23 mouse cellular contexts compared by ENCODE assay signal in the genomic region with DNA sequence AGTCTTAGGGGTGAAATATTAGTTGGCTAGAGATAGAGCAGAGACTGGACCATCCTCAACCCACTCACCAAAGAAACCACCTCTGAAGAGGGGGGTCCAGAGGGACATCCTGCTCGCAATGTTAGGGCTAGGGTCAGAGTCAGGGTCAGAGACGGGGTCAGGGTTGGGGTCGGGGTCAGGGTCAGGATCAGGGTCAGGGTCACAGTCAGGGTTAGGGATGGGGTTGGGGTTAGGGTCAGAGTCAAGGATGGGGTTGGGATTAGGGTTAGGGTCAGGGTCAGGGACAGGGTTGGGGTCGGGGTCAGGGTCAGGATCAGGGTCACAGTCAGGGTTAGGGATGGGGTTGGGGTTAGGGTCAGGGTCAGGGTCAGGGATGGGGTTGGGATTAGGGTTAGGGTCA.
"Had no signal": no experiment of that assay in that cellular context is flagged by ENCODE, and none has a peak within 500 bp of the region (broad histone marks: within the 10 kb centered on the region; RNA-seq: fewer than 3 reads in every experiment).

No protein-coding gene starts in this region.

- H3K27ac ChIP-seq: gastrocnemius, adult 2 months; heart, embryonic 10.5 days; hindbrain, embryonic 10.5 days; hindbrain, embryonic 12.5 days; hindbrain, embryonic 14.5 days; intestine, embryonic 15.5 days; layer of hippocampus, adult 2 months; left cerebral cortex, adult 2 months; liver, embryonic 13.5 days; liver, embryonic 15.5 days had no signal

- H3K27me3 ChIP-seq: hindbrain, embryonic 12.5 days; intestine, embryonic 15.5 days; liver, embryonic 13.5 days; liver, embryonic 15.5 days had no signal

- ATAC-seq: hindbrain, embryonic 16.5 days; inflammation-experienced regulatory T-cells, adult 6 months; intestine, embryonic 15.5 days; intestine, postnatal 0 days had no signal

- H3K4me2 ChIP-seq: hindbrain, embryonic 12.5 days; hindbrain, embryonic 14.5 days; intestine, embryonic 15.5 days; liver, embryonic 13.5 days; liver, embryonic 15.5 days had no signal

- H3K9ac ChIP-seq: hindbrain, embryonic 12.5 days; hindbrain, embryonic 14.5 days; intestine, embryonic 15.5 days; liver, embryonic 13.5 days; liver, embryonic 15.5 days had no signal

- H3K36me3 ChIP-seq: heart, embryonic 10.5 days; hindbrain, embryonic 10.5 days; hindbrain, embryonic 12.5 days; intestine, embryonic 15.5 days; liver, embryonic 13.5 days; liver, embryonic 15.5 days had no signal

- H3K4me1 ChIP-seq: heart, embryonic 10.5 days; intestine, embryonic 15.5 days had no signal

- DNase-seq: gastrocnemius, adult 2 months; gastrocnemius, postnatal 10 days; gastrocnemius, postnatal 25 days; heart, postnatal 10 days; heart, postnatal 4 days; kidney, adult 18-20 months; kidney, adult 8-10 months; kidney, postnatal 10 days; kidney, postnatal 25 days; kidney, postnatal 4 days; liver; liver, embryonic 13.5 days had no signal

- H3K4me3 ChIP-seq: gastrocnemius, adult 2 months; heart, embryonic 10.5 days; hindbrain, embryonic 10.5 days; hindbrain, embryonic 12.5 days; intestine, embryonic 15.5 days; layer of hippocampus, adult 2 months; left cerebral cortex, adult 2 months; liver, embryonic 13.5 days; liver, embryonic 15.5 days had no signal

- H3K9me3 ChIP-seq: heart, embryonic 10.5 days; hindbrain, embryonic 12.5 days; intestine, embryonic 15.5 days; liver, embryonic 13.5 days; liver, embryonic 15.5 days had no signal
